Mouse (Mus musculus) lung, adult 2 months (tissue): ENCODE results near the gene Camk2g.

Experiments used
- CTCF ChIP-seq: fragments of 200-500 bp; IDR thresholded peaks from 2 replicates; pipeline ENCODE4 v1.5.1; 2011; ENCODE audit warnings: mild to moderate bottlenecking, low read length, control low read depth; ENCODE audit not compliant: insufficient read depth
- POLR2A ChIP-seq: fragments of 200-500 bp; IDR thresholded peaks from 2 replicates; pipeline ENCODE4 v1.6.1; 2011; ENCODE audit warnings: low read depth, mild to moderate bottlenecking, control low read depth, low read length, borderline replicate concordance; ENCODE audit errors: extremely low read depth

DNA sequence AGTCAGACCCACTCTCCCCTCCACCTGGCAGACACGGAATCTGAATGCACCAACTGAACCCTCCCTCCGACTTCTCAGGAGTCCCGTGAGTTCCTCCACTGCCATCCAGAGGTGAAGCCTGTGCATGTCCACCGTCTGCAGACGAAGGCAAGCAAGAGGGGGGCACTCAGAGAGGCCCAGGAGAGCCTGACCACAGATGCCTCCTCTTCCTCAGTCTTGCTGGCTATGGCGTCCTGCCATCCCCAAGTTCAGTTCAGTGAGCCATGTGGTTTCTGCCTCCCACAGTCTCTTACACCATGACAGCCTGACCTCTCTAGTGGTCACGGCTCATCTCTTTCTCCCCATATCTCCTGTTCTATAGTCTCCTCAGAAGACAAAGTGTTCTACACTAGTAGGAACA is 9.2 kb downstream of the Camk2g start:
- TF ChIP-seq POLR2A: no peak
- peak; percentile 34; the same call in 1 of the 2 replicates for TF ChIP-seq CTCF
